Mouse (Mus musculus): Measurements from ENCODE around the gene Parvb. TPM values are rescaled to one million over a fixed set of nuclear protein-coding genes. Genes with fewer than 3 reads are reported as not detected.

Parvb gene
- total and polyA plus RNA-seq, 3 experiments = 0.04 to 2.3 TPM; not detected in 1

DNA sequence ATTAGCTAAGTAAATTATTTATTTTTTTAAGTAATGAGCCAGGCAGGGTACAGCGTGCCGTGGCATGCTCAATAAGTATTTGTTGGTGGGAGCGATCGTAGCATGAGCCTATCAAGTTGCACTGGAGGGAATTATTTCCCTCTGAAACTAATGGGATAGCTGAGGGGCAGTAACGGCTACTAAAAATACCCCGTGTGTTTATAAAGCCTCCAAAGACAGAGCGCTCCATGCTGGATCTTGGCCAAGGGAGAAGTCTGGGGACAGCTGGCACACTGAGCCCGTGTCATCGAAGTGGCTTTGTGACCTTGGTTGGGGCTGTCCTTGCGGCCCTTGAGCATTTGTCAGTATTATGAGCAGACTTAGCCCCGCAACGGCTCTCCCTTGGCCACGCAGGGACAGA is 19.4 kb downstream of the Parvb start:
- no peaks in the 10 kb centered on the region for H3K4me1 ChIP-seq (ENCODE audit: control insufficient read depth in 1 of 2, insufficient read depth in 2 of 2)
- peaks cover 9% of the 10 kb centered on the region for H3K9me3 ChIP-seq (replicated peaks; ENCODE audit: low read length)
- H3K4me3 ChIP-seq (replicated peaks in 1 of 3; ENCODE audit: low read depth in 2 of 3, low read length in 2 of 3, poor library complexity in 1 of 3) = no peak overlapping the region
- no peaks in the 10 kb centered on the region for H3K36me3 ChIP-seq (replicated peaks in 1 of 2; ENCODE audit: control insufficient read depth in 1 of 2, insufficient read depth in 1 of 2, low read length in 1 of 2)
- peaks cover 14% of the 10 kb centered on the region for H3K27me3 ChIP-seq (replicated peaks)
- dilution Hi-C loops (cut with MboI; ENCODE audit: extremely low pct_ligation_motif_present, extremely low pct_unique_long_range_greater_than_20kb, low sequenced_read_pairs) (no loop called here), in situ Hi-C loops (cut with MboI; ENCODE audit: low pct_ligation_motif_present, low pct_unique_long_range_greater_than_20kb, low sequenced_read_pairs) (no loop called here)
- H3K79me2 ChIP-seq (replicated peaks; ENCODE audit: control insufficient read depth, extremely low read depth, insufficient read depth, poor library complexity, severe bottlenecking) = no peaks in the 10 kb centered on the region
- no peak overlapping the region for H3K4me2 ChIP-seq (ENCODE audit: insufficient read depth, low read depth, poor library complexity, severe bottlenecking)
- DNase-seq (ENCODE audit: extremely low read depth) = no peak
- H3K27ac ChIP-seq (ENCODE audit: insufficient read depth, low read depth) = no peak overlapping the region
- TF ChIP-seq RAD21 (IDR thresholded peaks at IDR 0.05; ENCODE audit: low read depth, low read length) (no peak), GABPA (IDR thresholded peaks at IDR 0.05; ENCODE audit: insufficient replicate concordance, low read depth, low read length) (no peak), SMC3 (IDR thresholded peaks at IDR 0.05; ENCODE audit: low read depth, low read length) (no peak), MAZ (IDR thresholded peaks at IDR 0.05; ENCODE audit: low read depth, low read length) (no peak), TBP (conservative IDR thresholded peaks at IDR 0.05; ENCODE audit: low read depth, low read length) (no peak), SIN3A (IDR thresholded peaks at IDR 0.05; ENCODE audit: low read length) (no peak), POLR2AphosphoS2 (IDR thresholded peaks at IDR 0.05; ENCODE audit: low read depth, low read length) (no peak), MYC (IDR thresholded peaks at IDR 0.05; ENCODE audit: low read depth, low read length) (no peak), MAX (IDR thresholded peaks at IDR 0.05; ENCODE audit: low read length) (no peak), CHD2 (IDR thresholded peaks at IDR 0.05; ENCODE audit: low read length) (no peak), ZMIZ1 (IDR thresholded peaks at IDR 0.05; ENCODE audit: low read depth, low read length) (no peak), UBTF (IDR thresholded peaks at IDR 0.05; ENCODE audit: low read depth, low read length) (no peak), NELFE (IDR thresholded peaks at IDR 0.05; ENCODE audit: low read depth, low read length) (no peak), E2F4 (IDR thresholded peaks at IDR 0.05; ENCODE audit: insufficient replicate concordance, low read depth, low read length) (no peak), ZC3H11A (IDR thresholded peaks at IDR 0.05; ENCODE audit: low read depth, low read length) (no peak), EP300 (IDR thresholded peaks at IDR 0.05; ENCODE audit: low read length) (no peak), JUN (IDR thresholded peaks at IDR 0.05; ENCODE audit: insufficient read depth, low read depth, low read length) (no peak), ZNF384 (IDR thresholded peaks at IDR 0.05; ENCODE audit: low read depth, low read length) (no peak)
- H3K9ac ChIP-seq (ENCODE audit: insufficient read depth, low read depth) = no peak overlapping the region

DNA sequence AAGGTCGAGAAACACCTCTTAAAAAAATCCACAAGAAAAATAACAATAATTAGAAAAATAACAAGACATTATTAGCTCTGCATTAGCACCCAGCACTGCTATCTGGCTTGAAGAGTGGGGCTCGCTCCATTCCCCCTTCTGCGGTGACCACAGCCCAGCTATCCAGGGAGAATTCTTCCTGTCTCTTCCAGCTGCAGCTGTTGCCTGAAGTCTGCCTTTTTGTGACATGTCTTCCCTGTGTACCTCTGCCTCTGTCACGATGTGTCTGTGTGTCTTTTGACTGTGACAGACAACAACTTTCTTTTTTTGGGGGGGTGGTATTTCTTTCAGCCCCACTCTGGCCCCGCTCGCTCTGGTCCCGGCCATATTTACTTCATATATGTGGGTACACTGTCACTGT is 20.8 kb downstream of the Parvb start:
- in situ Hi-C loops (cut with MboI; ENCODE audit: low pct_ligation_motif_present, low pct_unique_long_range_greater_than_20kb, low sequenced_read_pairs) = no loop called here
- Histone ChIP-seq H3K4me1 (ENCODE audit: control insufficient read depth in 1 of 2, insufficient read depth in 2 of 2) (no peaks in the 10 kb centered on the region), H3K27ac (ENCODE audit: insufficient read depth, low read depth) (no peak overlapping the region), H3K9me3 (replicated peaks; ENCODE audit: low read length) (peaks cover 2% of the 10 kb centered on the region), H3K27me3 (replicated peaks) (peaks cover 27% of the 10 kb centered on the region), H3K36me3 (replicated peaks in 1 of 2; ENCODE audit: control insufficient read depth in 1 of 2, insufficient read depth in 1 of 2, low read length in 1 of 2) (no peaks in the 10 kb centered on the region), H3K79me2 (replicated peaks; ENCODE audit: control insufficient read depth, extremely low read depth, insufficient read depth, poor library complexity, severe bottlenecking) (no peaks in the 10 kb centered on the region), H3K4me2 (ENCODE audit: insufficient read depth, low read depth, poor library complexity, severe bottlenecking) (no peak overlapping the region), H3K4me3 (replicated peaks in 1 of 3; ENCODE audit: low read depth in 2 of 3, low read length in 2 of 3, poor library complexity in 1 of 3) (no peak overlapping the region), H3K9ac (ENCODE audit: insufficient read depth, low read depth) (no peak overlapping the region)
- DNase-seq (ENCODE audit: extremely low read depth) = no peak
- TF ChIP-seq RAD21 (IDR thresholded peaks at IDR 0.05; ENCODE audit: low read depth, low read length) = no peak
- TF ChIP-seq MAX (IDR thresholded peaks at IDR 0.05; ENCODE audit: low read length) = no peak
- TF ChIP-seq USF2 (conservative IDR thresholded peaks at IDR 0.05; ENCODE audit: low read depth, low read length) = no peak
- no peak for TF ChIP-seq USF1 (IDR thresholded peaks at IDR 0.05; ENCODE audit: low read depth, low read length)
- no peak for TF ChIP-seq TCF12 (IDR thresholded peaks at IDR 0.05; ENCODE audit: low read depth, low read length)
- TF ChIP-seq ZKSCAN1 (IDR thresholded peaks at IDR 0.05; ENCODE audit: borderline replicate concordance, low read depth, low read length) = no peak
- no peak for TF ChIP-seq JUN (IDR thresholded peaks at IDR 0.05; ENCODE audit: insufficient read depth, low read depth, low read length)
- TF ChIP-seq BHLHE40 (IDR thresholded peaks at IDR 0.05; ENCODE audit: low read depth, low read length) = no peak
- no peak for TF ChIP-seq CHD1 (IDR thresholded peaks at IDR 0.05; ENCODE audit: low read depth, low read length)
- no peak for TF ChIP-seq MAZ (IDR thresholded peaks at IDR 0.05; ENCODE audit: low read depth, low read length)
- TF ChIP-seq ETS1 (conservative IDR thresholded peaks at IDR 0.05; ENCODE audit: low read depth, low read length) = no peak
- TF ChIP-seq JUND (conservative IDR thresholded peaks at IDR 0.05; ENCODE audit: low read depth, low read length) = no peak
- TF ChIP-seq MEF2A (IDR thresholded peaks at IDR 0.05; ENCODE audit: borderline replicate concordance, low read depth, low read length) = no peak
- TF ChIP-seq POLR2A (IDR thresholded peaks at IDR 0.05; ENCODE audit: low read depth, low read length) = no peak
- TF ChIP-seq MAFK (IDR thresholded peaks at IDR 0.05; ENCODE audit: insufficient replicate concordance, low read length) = no peak
- TF ChIP-seq ZC3H11A (IDR thresholded peaks at IDR 0.05; ENCODE audit: low read depth, low read length) = no peak
- no peak for TF ChIP-seq EP300 (IDR thresholded peaks at IDR 0.05; ENCODE audit: low read length)
- dilution Hi-C loops (cut with MboI; ENCODE audit: extremely low pct_ligation_motif_present, extremely low pct_unique_long_range_greater_than_20kb, low sequenced_read_pairs) = no loop called here

Data from CH12.LX (cell line).